Mouse (Mus musculus) adrenal gland, postnatal 4 days (tissue): ENCODE measurements around the gene Dnal1. TPM values are rescaled to one million over a fixed set of nuclear protein-coding genes. Genes with fewer than 3 reads are reported as not detected.
A peak's percentile ranks its signal among the peaks of the same experiment; 100 is the strongest.

Experiments
- DNase-seq, 2 experiments: peaks; one replicate each; pipeline ENCODE4 v3.0.0; 2021 to 2022; ENCODE audit warnings: low spot score in 2 of 2, mixed read lengths in 2 of 2
- total RNA-seq, 2 experiments: library from RNA; stranded (reverse); gene quantifications; 2 replicates each; pipeline ENCODE4 v1.2.3; 2021

The Dnal1 gene
- total RNA-seq, 2 experiments from 2014 or later = 17.6 to 18.2 TPM

- DNase-seq = no peak
Observed at GRCm38 (mm10) chr12:84125892-84126291, 11.7 kb downstream of the Dnal1 start.

GRCm38 (mm10) chr12:84126899-84127298 is 12.7 kb downstream of the Dnal1 start:
- DNase-seq = no peak

GRCm38 (mm10) chr12:84128576-84128975 is 14.4 kb downstream of the Dnal1 start:
- DNase-seq = no peak

GRCm38 (mm10) chr12:84129931-84130330 is 15.8 kb downstream of the Dnal1 start:
- no peak for DNase-seq

GRCm38 (mm10) chr12:84132265-84132664 is 18.1 kb downstream of the Dnal1 start:
- no peak for DNase-seq

- DNase-seq = no peak
Observed at GRCm38 (mm10) chr12:84137131-84137530, 23.0 kb downstream of the Dnal1 start.

GRCm38 (mm10) chr12:84140135-84140534 is 26.0 kb downstream of the Dnal1 start:
- DNase-seq = no peak

- no peak for DNase-seq
Observed at GRCm38 (mm10) chr12:84141271-84141670, 27.1 kb downstream of the Dnal1 start.

- no peak for DNase-seq
Observed at GRCm38 (mm10) chr12:84142281-84143050, 28.3 kb downstream of the Dnal1 start.

GRCm38 (mm10) chr12:84147954-84148621 is 33.9 kb downstream of the Dnal1 start, which contains the start of gene Pnma1:
Pnma1 (minus strand) TSS chr12:84148489.
- DNase-seq = peak in 1 of 2 experiments; percentile 50

- DNase-seq = no peak
Observed at GRCm38 (mm10) chr12:84148622-84149012, 34.5 kb downstream of the Dnal1 start.

GRCm38 (mm10) chr12:84149971-84150370 is 35.8 kb downstream of the Dnal1 start:
- no peak for DNase-seq

GRCm38 (mm10) chr12:84150976-84151375 is 36.8 kb downstream of the Dnal1 start:
- DNase-seq = no peak

GRCm38 (mm10) chr12:84151911-84152310 is 37.7 kb downstream of the Dnal1 start:
- no peak for DNase-seq

GRCm38 (mm10) chr12:84152352-84153190 is 38.4 kb downstream of the Dnal1 start:
- DNase-seq = no peak

- no peak for DNase-seq
Observed at GRCm38 (mm10) chr12:84153414-84153813, 39.2 kb downstream of the Dnal1 start.

GRCm38 (mm10) chr12:84154786-84155522 is 40.8 kb downstream of the Dnal1 start:
- DNase-seq = no peak

- DNase-seq = no peak
Observed at GRCm38 (mm10) chr12:84155523-84155871, 41.3 kb downstream of the Dnal1 start.

GRCm38 (mm10) chr12:84156210-84156609 is 42.0 kb downstream of the Dnal1 start:
- no peak for DNase-seq

- no peak for DNase-seq
Observed at GRCm38 (mm10) chr12:84158156-84158555, 44.0 kb downstream of the Dnal1 start.

- DNase-seq = no peak
Observed at GRCm38 (mm10) chr12:84160491-84160890, 46.3 kb downstream of the Dnal1 start.
